Mouse (Mus musculus) adrenal gland, postnatal 10 days (tissue): ENCODE results near the gene Vmn1r115. TPM values are rescaled to one million over a fixed set of nuclear protein-coding genes. Genes with fewer than 3 reads are reported as not detected.
"Not testable (repeated sequence)": the region's sequence is repeated elsewhere in the genome, so short reads cannot be mapped to it uniquely, and the experiment has no call there.

Experiments
- DNase-seq: peaks from one replicate; pipeline ENCODE4 v3.0.0; 2021; ENCODE audit warnings: mixed read lengths
- long read RNA-seq, 2 experiments: library from polyadenylated mRNA; stranded (forward); transcript quantifications; one replicate each; pipeline ENCODE4 v2.0.0; 2021
- total RNA-seq, 2 experiments: library from RNA; stranded (reverse); gene quantifications; 2 replicates each; pipeline ENCODE4 v1.2.3; 2021

Gene Vmn1r115
- not detected for total RNA-seq
- long read RNA-seq, experiment 1 = 0 reads
- long read RNA-seq, experiment 2 = 0 reads

DNA sequence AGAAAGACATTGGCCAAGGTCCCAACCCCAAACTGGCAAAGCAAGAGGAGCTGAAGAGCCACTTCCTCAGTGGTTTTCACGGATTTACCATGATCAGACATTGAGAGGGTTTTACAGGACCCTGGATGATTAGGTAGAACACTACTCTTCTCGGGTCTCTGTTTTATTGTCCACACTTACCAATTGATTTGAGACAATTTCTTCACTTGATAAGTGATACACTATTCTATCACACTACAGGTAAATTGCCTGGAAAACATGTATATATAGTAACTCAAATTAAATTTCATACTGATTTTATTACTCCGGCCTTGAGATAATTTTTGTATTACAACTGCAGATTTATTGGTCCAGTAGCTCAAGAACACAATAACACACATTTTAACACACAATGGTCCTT, at the start of gene Vmn1r115:
Vmn1r115 (minus strand) TSS at position 101 of the 400 bp plus-strand sequence.
- not testable (repeated sequence) for DNase-seq

DNA sequence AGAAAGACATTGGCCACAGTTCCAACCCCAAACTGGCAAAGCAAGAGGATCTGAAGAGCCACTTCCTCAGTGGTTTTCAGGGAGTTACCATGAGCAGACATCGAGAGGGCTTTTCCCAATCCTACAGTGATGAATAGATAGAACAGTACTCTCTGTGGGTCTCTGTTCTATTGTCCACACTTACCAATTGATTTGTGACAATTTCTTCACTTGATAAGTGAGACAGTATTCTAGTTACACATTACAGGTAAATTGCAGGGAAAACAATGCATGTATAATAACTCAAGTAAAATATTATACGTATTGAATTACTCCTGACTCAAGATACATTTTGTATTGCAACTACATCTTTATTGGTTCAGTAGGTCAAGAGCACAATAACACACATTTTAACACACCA, 39.2 kb upstream of the Vmn1r115 start, which contains the start of gene Vmn1r117:
Vmn1r117 (minus strand) TSS at position 101 of the 400 bp plus-strand sequence.
- DNase-seq = not testable (repeated sequence)

- DNase-seq = not testable (repeated sequence)
Observed at GRCm38 (mm10) chr7:20871956-20872355, 27.2 kb upstream of the Vmn1r115 start, which contains the start of gene Vmn1r116. Gene Vmn1r116, plus strand, starts transcription at chr7:20872256.

- DNase-seq = not testable (repeated sequence)
Observed at GRCm38 (mm10) chr7:20812086-20812485, 32.7 kb downstream of the Vmn1r115 start, which contains the start of gene Vmn1r114. Gene Vmn1r114, minus strand, starts transcription at chr7:20812186.

Other genes starting within 250 kb of the Vmn1r115 start
- not detected for gene Gm4513, start 246.0 kb downstream of the Vmn1r115 start, total RNA-seq
- gene Vmn1r107, start 176.1 kb downstream of the Vmn1r115 start, total RNA-seq = not detected
- gene Vmn1r111, start 141.8 kb downstream of the Vmn1r115 start, total RNA-seq = not detected
- not detected for gene Gm10668, start 114.4 kb downstream of the Vmn1r115 start, total RNA-seq
- gene Vmn1r112, start 73.8 kb downstream of the Vmn1r115 start, total RNA-seq = not detected
- not detected for gene Vmn1r113, start 57.7 kb downstream of the Vmn1r115 start, total RNA-seq
- not detected for gene Vmn1r114, start 32.8 kb downstream of the Vmn1r115 start, total RNA-seq
- not detected for gene Vmn1r116, start 27.3 kb upstream of the Vmn1r115 start, total RNA-seq
- gene Vmn1r117, start 39.1 kb upstream of the Vmn1r115 start, total RNA-seq = not detected
- not detected for gene Vmn1r118, start 67.4 kb upstream of the Vmn1r115 start, total RNA-seq
- not detected for gene Vmn1r119, start 167.5 kb upstream of the Vmn1r115 start, total RNA-seq
- not detected for gene Vmn1r120, start 208.8 kb upstream of the Vmn1r115 start, total RNA-seq